Mouse (Mus musculus): ENCODE results near the gene Olfr329-ps. TPM values are rescaled to one million over a fixed set of nuclear protein-coding genes. Genes with fewer than 3 reads are reported as not detected.

Olfr329-ps gene
- not detected in 2 replicates for polyA plus RNA-seq (2012; rRNA removed)

DNA sequence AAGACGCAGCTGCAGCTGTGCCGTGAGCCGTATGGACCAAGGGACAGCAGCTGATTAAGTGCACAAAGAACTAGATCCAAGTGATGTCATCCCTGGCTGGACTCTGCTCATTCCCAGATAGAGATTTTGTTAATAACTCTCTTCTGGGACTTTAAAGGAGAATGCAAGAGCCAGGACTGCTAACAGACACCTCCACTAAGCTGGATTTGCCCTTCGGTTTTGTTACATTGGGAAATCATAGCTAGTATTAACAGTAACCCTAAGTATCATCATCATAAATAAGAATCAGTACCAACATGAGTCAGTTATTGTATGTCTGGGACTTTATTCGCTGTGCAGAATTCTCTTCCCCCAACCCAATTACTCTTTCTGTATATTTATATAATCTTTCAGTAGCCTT is at the start of gene Olfr329-ps:
Gene Olfr329-ps, minus strand, starts transcription at position 101 of the 400 bp plus-strand sequence.
- TF ChIP-seq CTCF (conservative IDR thresholded peaks at IDR 0.05; ENCODE audit: insufficient read depth, insufficient read length, low read depth, low read length) (no peak), POLR2A (IDR thresholded peaks at IDR 0.05; ENCODE audit: low read depth, low read length) (no peak)
- WGBS = 83% methylated on average over 5 of the region's 5 CpGs
- H3K27me3 ChIP-seq (replicated peaks; ENCODE audit: control insufficient read depth, insufficient read depth, low read length) = no peaks in the 10 kb centered on the region
- H3K4me3 ChIP-seq (ENCODE audit: insufficient read depth, low read depth, low read length) = no peak within 1 kb of the TSS
- no peaks in the 10 kb centered on the region for H3K4me1 ChIP-seq (ENCODE audit: control insufficient read depth, insufficient read depth, low read length)
- no peak for DNase-seq
- no peak within 1 kb of the TSS for H3K27ac ChIP-seq (ENCODE audit: insufficient read depth, low read depth, low read length)
- no peaks in the 10 kb centered on the region for H3K36me3 ChIP-seq (ENCODE audit: control insufficient read depth, insufficient read depth, low read length)

DNA sequence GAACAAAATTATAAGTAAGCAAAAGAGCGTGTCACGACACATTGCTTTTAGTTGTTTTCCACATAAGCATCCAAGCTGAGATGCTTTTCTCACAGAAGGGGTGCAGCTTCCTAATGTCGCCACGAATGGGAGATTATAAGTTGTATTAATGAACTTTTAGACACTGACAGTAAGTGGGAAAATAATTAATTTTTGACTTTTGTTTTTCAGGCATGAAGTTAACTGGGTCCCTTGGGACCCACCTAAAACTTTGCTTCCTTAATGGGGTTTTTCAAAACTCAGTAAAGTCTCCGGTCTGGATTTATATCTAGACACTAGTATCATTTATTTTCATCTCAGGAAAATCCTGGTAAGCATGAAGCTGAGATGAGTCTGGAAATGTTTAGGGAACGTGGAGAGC is 48.6 kb upstream of the Olfr329-ps start, which contains the start of gene Olfr324:
Gene Olfr324, plus strand, starts transcription at position 301 of the 400 bp plus-strand sequence.
- Histone ChIP-seq H3K36me3 (ENCODE audit: control insufficient read depth, insufficient read depth, low read length) (no peaks in the 10 kb centered on the region), H3K4me1 (ENCODE audit: control insufficient read depth, insufficient read depth, low read length) (no peaks in the 10 kb centered on the region), H3K27me3 (replicated peaks; ENCODE audit: control insufficient read depth, insufficient read depth, low read length) (no peaks in the 10 kb centered on the region), H3K4me3 (ENCODE audit: insufficient read depth, low read depth, low read length) (no peak within 1 kb of the TSS), H3K27ac (ENCODE audit: insufficient read depth, low read depth, low read length) (no peak within 1 kb of the TSS)
- TF ChIP-seq POLR2A (IDR thresholded peaks at IDR 0.05; ENCODE audit: low read depth, low read length) = no peak
- no peak for TF ChIP-seq CTCF (conservative IDR thresholded peaks at IDR 0.05; ENCODE audit: insufficient read depth, insufficient read length, low read depth, low read length)
- WGBS = 72% methylated on average over 6 of the region's 6 CpGs
- no peak for DNase-seq

DNA sequence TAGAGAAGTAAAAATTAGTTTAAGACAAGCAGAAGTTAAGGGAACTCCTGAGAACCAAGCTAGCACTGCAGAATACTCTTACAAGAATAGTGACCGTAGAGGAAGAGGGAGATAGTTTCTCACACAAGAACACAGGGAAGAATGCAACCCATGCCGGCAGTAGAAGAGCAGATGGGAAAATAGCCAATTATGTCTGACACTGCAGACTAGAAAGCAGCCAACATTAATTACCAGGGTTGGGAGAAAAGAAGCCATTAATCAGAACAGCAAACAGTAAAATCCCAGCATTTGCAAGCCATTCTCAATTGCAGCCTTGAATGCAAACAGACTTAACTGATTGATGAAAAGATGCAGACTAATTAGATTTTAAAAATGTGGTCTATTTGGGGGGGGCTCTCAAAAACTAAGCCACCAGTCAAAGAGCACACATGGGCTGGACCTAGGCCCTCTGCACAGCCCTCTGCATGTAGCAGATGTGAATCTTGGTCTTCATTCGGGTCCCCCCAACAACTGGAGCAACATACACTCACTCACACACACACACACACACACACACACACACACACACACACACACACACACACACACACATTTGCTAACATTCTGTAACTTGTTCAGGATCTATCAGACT is 42.5 kb upstream of the Olfr329-ps start:
- Histone ChIP-seq H3K36me3 (ENCODE audit: control insufficient read depth, insufficient read depth, low read length) (no peaks in the 10 kb centered on the region), H3K4me3 (ENCODE audit: insufficient read depth, low read depth, low read length) (no peak overlapping the region), H3K27me3 (replicated peaks; ENCODE audit: control insufficient read depth, insufficient read depth, low read length) (no peaks in the 10 kb centered on the region), H3K4me1 (ENCODE audit: control insufficient read depth, insufficient read depth, low read length) (no peaks in the 10 kb centered on the region), H3K27ac (ENCODE audit: insufficient read depth, low read depth, low read length) (no peak overlapping the region)
- WGBS = 50% methylated on average over 3 of the region's 3 CpGs
- TF ChIP-seq POLR2A (IDR thresholded peaks at IDR 0.05; ENCODE audit: low read depth, low read length) (no peak), CTCF (conservative IDR thresholded peaks at IDR 0.05; ENCODE audit: insufficient read depth, insufficient read length, low read depth, low read length) (no peak)
- DNase-seq = no peak

DNA sequence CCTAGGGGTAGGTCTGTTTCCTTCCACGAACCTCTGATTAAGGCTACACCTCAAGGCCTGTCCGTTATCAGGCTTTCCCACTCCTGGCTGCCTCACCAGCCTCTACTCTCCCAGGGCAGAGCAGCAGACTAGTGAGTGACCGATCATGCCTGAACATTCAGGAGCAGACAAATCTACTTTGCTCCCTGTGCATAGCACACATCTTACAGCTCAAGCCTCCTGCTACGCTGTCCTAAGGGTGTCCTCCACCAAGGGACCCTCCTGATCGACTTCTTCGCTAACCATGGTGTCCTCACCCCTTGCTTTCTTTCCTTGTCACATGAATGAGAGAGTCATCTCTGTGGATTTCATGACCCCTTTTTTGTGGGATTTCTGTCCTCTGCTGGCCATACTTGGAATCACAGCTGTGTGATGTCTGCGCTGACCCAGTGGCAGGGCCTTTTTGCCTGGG is 41.7 kb upstream of the Olfr329-ps start:
- Histone ChIP-seq H3K27ac (ENCODE audit: insufficient read depth, low read depth, low read length) (no peak overlapping the region), H3K36me3 (ENCODE audit: control insufficient read depth, insufficient read depth, low read length) (no peaks in the 10 kb centered on the region), H3K27me3 (replicated peaks; ENCODE audit: control insufficient read depth, insufficient read depth, low read length) (no peaks in the 10 kb centered on the region), H3K4me1 (ENCODE audit: control insufficient read depth, insufficient read depth, low read length) (no peaks in the 10 kb centered on the region), H3K4me3 (ENCODE audit: insufficient read depth, low read depth, low read length) (no peak overlapping the region)
- WGBS = 62% methylated on average over 7 of the region's 7 CpGs
- peak; percentile 27 for DNase-seq
- no peak for TF ChIP-seq POLR2A (IDR thresholded peaks at IDR 0.05; ENCODE audit: low read depth, low read length)
- TF ChIP-seq CTCF (conservative IDR thresholded peaks at IDR 0.05; ENCODE audit: insufficient read depth, insufficient read length, low read depth, low read length) = peak; percentile 60

DNA sequence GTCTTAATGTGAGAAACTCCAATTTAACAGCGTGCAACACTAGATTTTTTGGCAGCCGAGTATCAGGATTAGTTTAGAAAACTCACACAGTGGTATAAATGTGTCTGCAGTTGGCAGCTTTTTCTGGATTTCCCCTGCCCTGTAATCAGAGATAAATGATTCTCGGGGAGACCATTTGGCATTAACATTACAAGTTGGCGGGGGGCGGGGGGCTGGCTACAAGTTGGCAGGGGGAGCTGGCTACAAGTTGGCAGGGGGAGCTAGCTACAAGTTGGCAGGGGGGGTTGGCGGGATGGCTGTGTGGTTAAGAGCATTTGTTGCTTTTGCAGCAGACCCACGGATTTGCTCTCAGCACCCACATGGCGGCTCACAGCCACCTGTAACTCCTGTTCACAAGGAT is 32.4 kb upstream of the Olfr329-ps start:
- H3K27ac ChIP-seq (ENCODE audit: insufficient read depth, low read depth, low read length) = no peak overlapping the region
- H3K36me3 ChIP-seq (ENCODE audit: control insufficient read depth, insufficient read depth, low read length) = no peaks in the 10 kb centered on the region
- 75% methylated on average over 8 of the region's 8 CpGs for WGBS
- no peak for DNase-seq
- H3K4me3 ChIP-seq (ENCODE audit: insufficient read depth, low read depth, low read length) = no peak overlapping the region
- no peaks in the 10 kb centered on the region for H3K4me1 ChIP-seq (ENCODE audit: control insufficient read depth, insufficient read depth, low read length)
- no peaks in the 10 kb centered on the region for H3K27me3 ChIP-seq (replicated peaks; ENCODE audit: control insufficient read depth, insufficient read depth, low read length)
- TF ChIP-seq CTCF (conservative IDR thresholded peaks at IDR 0.05; ENCODE audit: insufficient read depth, insufficient read length, low read depth, low read length) (no peak), POLR2A (IDR thresholded peaks at IDR 0.05; ENCODE audit: low read depth, low read length) (no peak)

DNA sequence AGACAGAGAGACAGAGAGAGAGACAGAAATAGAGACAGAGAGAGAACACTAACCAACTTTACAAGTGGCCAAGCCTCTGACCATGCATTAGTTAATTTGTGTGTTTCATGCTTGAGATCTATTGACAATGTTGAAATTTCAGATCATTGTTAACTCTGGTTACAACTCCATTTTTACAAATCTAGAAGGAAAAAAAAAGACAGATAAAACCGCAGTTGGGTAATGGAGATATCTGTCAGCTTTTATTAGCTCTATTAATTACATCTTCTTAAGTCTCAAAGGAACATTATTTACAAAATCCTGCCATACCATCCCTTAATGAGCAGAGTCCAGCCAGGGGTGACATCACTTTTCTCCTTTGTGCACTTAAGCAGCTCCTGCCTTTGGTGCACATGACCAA is 31.2 kb upstream of the Olfr329-ps start, which contains the start of gene Olfr325:
Gene Olfr325, plus strand, starts transcription at position 301 of the 400 bp plus-strand sequence.
- Histone ChIP-seq H3K4me3 (ENCODE audit: insufficient read depth, low read depth, low read length) (no peak within 1 kb of the TSS), H3K27ac (ENCODE audit: insufficient read depth, low read depth, low read length) (no peak within 1 kb of the TSS), H3K27me3 (replicated peaks; ENCODE audit: control insufficient read depth, insufficient read depth, low read length) (no peaks in the 10 kb centered on the region), H3K4me1 (ENCODE audit: control insufficient read depth, insufficient read depth, low read length) (no peaks in the 10 kb centered on the region), H3K36me3 (ENCODE audit: control insufficient read depth, insufficient read depth, low read length) (no peaks in the 10 kb centered on the region)
- no peak for DNase-seq
- 41% methylated on average over 1 of the region's 1 CpGs for WGBS
- TF ChIP-seq POLR2A (IDR thresholded peaks at IDR 0.05; ENCODE audit: low read depth, low read length) = no peak
- TF ChIP-seq CTCF (conservative IDR thresholded peaks at IDR 0.05; ENCODE audit: insufficient read depth, insufficient read length, low read depth, low read length) = no peak

DNA sequence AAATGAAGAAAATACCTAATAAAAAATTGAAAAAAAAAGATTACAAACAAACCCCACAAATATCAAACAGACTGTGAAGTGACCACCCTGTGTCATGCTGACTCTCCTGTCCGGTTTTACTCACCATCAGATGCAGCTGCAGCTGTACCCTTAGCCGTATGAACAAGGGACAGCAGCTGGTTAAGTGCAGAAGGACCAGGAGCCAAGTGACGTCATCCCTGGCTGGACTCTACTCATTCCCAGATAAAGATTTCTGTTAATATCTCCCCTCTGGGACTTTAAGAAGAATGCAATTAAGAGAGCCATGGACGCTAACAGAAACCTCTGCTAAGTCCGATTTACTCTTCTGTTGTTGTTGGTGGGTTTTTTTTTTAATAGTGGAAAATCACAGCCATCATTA is 24.2 kb upstream of the Olfr329-ps start, which contains the start of gene Olfr224:
Gene Olfr224, minus strand, starts transcription at position 149 of the 400 bp plus-strand sequence.
- Histone ChIP-seq H3K27me3 (replicated peaks; ENCODE audit: control insufficient read depth, insufficient read depth, low read length) (no peaks in the 10 kb centered on the region), H3K27ac (ENCODE audit: insufficient read depth, low read depth, low read length) (no peak within 1 kb of the TSS), H3K4me3 (ENCODE audit: insufficient read depth, low read depth, low read length) (no peak within 1 kb of the TSS), H3K4me1 (ENCODE audit: control insufficient read depth, insufficient read depth, low read length) (no peaks in the 10 kb centered on the region), H3K36me3 (ENCODE audit: control insufficient read depth, insufficient read depth, low read length) (no peaks in the 10 kb centered on the region)
- TF ChIP-seq POLR2A (IDR thresholded peaks at IDR 0.05; ENCODE audit: low read depth, low read length) (no peak), CTCF (conservative IDR thresholded peaks at IDR 0.05; ENCODE audit: insufficient read depth, insufficient read length, low read depth, low read length) (no peak)
- no peak for DNase-seq
- 61% methylated on average over 5 of the region's 5 CpGs for WGBS
